Mouse (Mus musculus) CH12.LX (cell line): ENCODE data around the gene Mmrn1. TPM values are rescaled to one million over a fixed set of nuclear protein-coding genes. Genes with fewer than 3 reads are reported as not detected.

ENCODE experiments used
- DNase-seq: peaks from one replicate; pipeline ENCODE4 v3.0.0-alpha.2; 2013; ENCODE audit errors: extremely low read depth
- H3K27ac ChIP-seq: 2 replicates; pipeline ENCODE4 v1.5.1; 2012; ENCODE audit warnings: low read depth, mild to moderate bottlenecking, control low read depth, moderate library complexity; ENCODE audit not compliant: insufficient read depth
- H3K27me3 ChIP-seq: replicated peaks from 2 replicates; pipeline ENCODE3; 2012; ENCODE audit warnings: inconsistent platforms
- H3K36me3 ChIP-seq, 2 experiments: replicated peaks in 1 of 2; 2 replicates each; pipeline versions ENCODE3 to v1.6.1; 2012; ENCODE audit warnings: inconsistent platforms in 1 of 2, low read length in 1 of 2, mild to moderate bottlenecking in 1 of 2, mixed read lengths in 1 of 2, moderate library complexity in 1 of 2; ENCODE audit not compliant: control insufficient read depth in 1 of 2, insufficient read depth in 1 of 2
- H3K4me1 ChIP-seq, 2 experiments: 2 replicates each; pipeline ENCODE4 v1.6.1; 2012; ENCODE audit warnings: inconsistent platforms in 1 of 2, moderate library complexity in 1 of 2; ENCODE audit not compliant: insufficient read depth in 2 of 2, control insufficient read depth in 1 of 2
- H3K4me2 ChIP-seq: 2 replicates; pipeline ENCODE4 v1.6.1; 2012; ENCODE audit warnings: low read depth, mild to moderate bottlenecking, control low read depth; ENCODE audit not compliant: poor library complexity, insufficient read depth, severe bottlenecking
- H3K4me3 ChIP-seq, 3 experiments: fragments of 150-350 bp in 1 of 3; sonication (generic) in 1 of 3; replicated peaks in 1 of 3; 2 replicates each; pipeline versions ENCODE3 to v1.5.1; 2011 to 2012; ENCODE audit warnings: low read depth in 2 of 3, low read length in 2 of 3, mild to moderate bottlenecking in 2 of 3, moderate library complexity in 2 of 3, control low read depth in 1 of 3, improper control_type of control experiment in 1 of 3, inconsistent platforms in 1 of 3, mixed read lengths in 1 of 3; ENCODE audit not compliant: poor library complexity in 1 of 3
- H3K79me2 ChIP-seq: replicated peaks from 2 replicates; pipeline ENCODE4 v1.6.1; 2012; ENCODE audit warnings: mild to moderate bottlenecking, moderate library complexity; ENCODE audit not compliant: control insufficient read depth, poor library complexity, insufficient read depth, severe bottlenecking; ENCODE audit errors: extremely low read depth
- H3K9ac ChIP-seq: 2 replicates; pipeline ENCODE4 v1.6.1; 2012; ENCODE audit warnings: low read depth, mild to moderate bottlenecking, control low read depth, moderate library complexity; ENCODE audit not compliant: insufficient read depth
- H3K9me3 ChIP-seq: replicated peaks from 2 replicates; pipeline ENCODE3; 2012; ENCODE audit warnings: low read length, inconsistent platforms, mixed read lengths
- BHLHE40 ChIP-seq: IDR thresholded peaks from 2 replicates; pipeline ENCODE4 v1.6.1; 2011; ENCODE audit warnings: mild to moderate bottlenecking, low read depth, low read length, improper control_type of control experiment
- CHD1 ChIP-seq: IDR thresholded peaks from 2 replicates; pipeline ENCODE4 v1.6.1; 2012; ENCODE audit warnings: low read depth, low read length, improper control_type of control experiment, inconsistent platforms
- E2F4 ChIP-seq: IDR thresholded peaks from 2 replicates; pipeline ENCODE4 v1.6.1; 2011; ENCODE audit warnings: low read depth, low read length, improper control_type of control experiment; ENCODE audit not compliant: insufficient replicate concordance
- ELF1 ChIP-seq: IDR thresholded peaks from 2 replicates; pipeline ENCODE4 v1.6.1; 2014; ENCODE audit warnings: low read depth, mild to moderate bottlenecking, inconsistent platforms, low read length, improper control_type of control experiment
- EP300 ChIP-seq: IDR thresholded peaks from 2 replicates; pipeline ENCODE4 v1.6.1; 2011; ENCODE audit warnings: low read length, improper control_type of control experiment
- ETS1 ChIP-seq: conservative IDR thresholded peaks from 2 replicates; pipeline ENCODE4 v1.6.1; 2012; ENCODE audit warnings: low read depth, mild to moderate bottlenecking, inconsistent platforms, low read length, improper control_type of control experiment, moderate library complexity
- GABPA ChIP-seq: IDR thresholded peaks from 2 replicates; pipeline ENCODE4 v1.6.1; 2012; ENCODE audit warnings: low read depth, low read length, improper control_type of control experiment, inconsistent platforms; ENCODE audit not compliant: insufficient replicate concordance
- IRF4 ChIP-seq: IDR thresholded peaks from 2 replicates; pipeline ENCODE4 v1.6.1; 2014; ENCODE audit warnings: low read depth, mild to moderate bottlenecking, inconsistent platforms, low read length, improper control_type of control experiment
- JUN ChIP-seq: IDR thresholded peaks from 2 replicates; pipeline ENCODE4 v1.6.1; 2011; ENCODE audit warnings: low read depth, mild to moderate bottlenecking, low read length, improper control_type of control experiment, moderate library complexity; ENCODE audit not compliant: insufficient read depth
- JUND ChIP-seq: conservative IDR thresholded peaks from 2 replicates; pipeline ENCODE4 v1.6.1; 2011; ENCODE audit warnings: low read depth, low read length, improper control_type of control experiment
- KAT2A ChIP-seq: IDR thresholded peaks from 2 replicates; pipeline ENCODE4 v1.6.1; 2012; ENCODE audit warnings: low read length, improper control_type of control experiment, inconsistent platforms; ENCODE audit not compliant: insufficient replicate concordance
- MAFK ChIP-seq: IDR thresholded peaks from 2 replicates; pipeline ENCODE4 v1.6.1; 2011; ENCODE audit warnings: low read length, improper control_type of control experiment; ENCODE audit not compliant: insufficient replicate concordance
- MAX ChIP-seq: IDR thresholded peaks from 2 replicates; pipeline ENCODE4 v1.6.1; 2011; ENCODE audit warnings: low read length, improper control_type of control experiment
- MAZ ChIP-seq: IDR thresholded peaks from 2 replicates; pipeline ENCODE4 v1.6.1; 2012; ENCODE audit warnings: low read depth, mild to moderate bottlenecking, inconsistent platforms, low read length, improper control_type of control experiment, moderate library complexity
- MEF2A ChIP-seq: IDR thresholded peaks from 2 replicates; pipeline ENCODE4 v1.6.1; 2014; ENCODE audit warnings: low read depth, mild to moderate bottlenecking, inconsistent platforms, low read length, improper control_type of control experiment, borderline replicate concordance
- MXI1 ChIP-seq: IDR thresholded peaks from 2 replicates; pipeline ENCODE4 v1.6.1; 2011; ENCODE audit warnings: mild to moderate bottlenecking, low read depth, low read length, improper control_type of control experiment
- NELFE ChIP-seq: IDR thresholded peaks from 2 replicates; pipeline ENCODE4 v1.6.1; 2011; ENCODE audit warnings: low read depth, low read length, improper control_type of control experiment
- NRF1 ChIP-seq: IDR thresholded peaks from 2 replicates; pipeline ENCODE4 v1.6.1; 2014; ENCODE audit warnings: low read depth, mild to moderate bottlenecking, inconsistent platforms, low read length, improper control_type of control experiment, moderate library complexity
- PAX5 ChIP-seq: IDR thresholded peaks from 2 replicates; pipeline ENCODE4 v1.6.1; 2012; ENCODE audit warnings: low read length, inconsistent platforms, mixed read lengths
- POLR2AphosphoS2 ChIP-seq: IDR thresholded peaks from 2 replicates; pipeline ENCODE4 v1.6.1; 2011; ENCODE audit warnings: low read depth, low read length, improper control_type of control experiment
- RAD21 ChIP-seq: IDR thresholded peaks from 2 replicates; pipeline ENCODE4 v1.6.1; 2011; ENCODE audit warnings: low read depth, mild to moderate bottlenecking, low read length, improper control_type of control experiment, moderate library complexity
- RCOR1 ChIP-seq: conservative IDR thresholded peaks from 2 replicates; pipeline ENCODE4 v1.6.1; 2012; ENCODE audit warnings: low read depth, mild to moderate bottlenecking, inconsistent platforms, low read length, improper control_type of control experiment
- TBP ChIP-seq: conservative IDR thresholded peaks from 2 replicates; pipeline ENCODE4 v1.6.1; 2011; ENCODE audit warnings: low read depth, low read length, improper control_type of control experiment
- TCF12 ChIP-seq: IDR thresholded peaks from 2 replicates; pipeline ENCODE4 v1.6.1; 2014; ENCODE audit warnings: low read depth, mild to moderate bottlenecking, inconsistent platforms, low read length, improper control_type of control experiment
- UBTF ChIP-seq: IDR thresholded peaks from 2 replicates; pipeline ENCODE4 v1.6.1; 2012; ENCODE audit warnings: low read depth, mild to moderate bottlenecking, inconsistent platforms, low read length, improper control_type of control experiment, moderate library complexity
- USF1 ChIP-seq: IDR thresholded peaks from 2 replicates; pipeline ENCODE4 v1.6.1; 2014; ENCODE audit warnings: low read depth, mild to moderate bottlenecking, inconsistent platforms, low read length, improper control_type of control experiment
- USF2 ChIP-seq: conservative IDR thresholded peaks from 2 replicates; pipeline ENCODE4 v1.6.1; 2011; ENCODE audit warnings: low read depth, low read length, improper control_type of control experiment
- ZKSCAN1 ChIP-seq: IDR thresholded peaks from 2 replicates; pipeline ENCODE4 v1.6.1; 2012; ENCODE audit warnings: low read depth, inconsistent platforms, low read length, improper control_type of control experiment, borderline replicate concordance
- ZMIZ1 ChIP-seq: IDR thresholded peaks from 2 replicates; pipeline ENCODE4 v1.6.1; 2012; ENCODE audit warnings: low read depth, mild to moderate bottlenecking, inconsistent platforms, low read length, improper control_type of control experiment
- dilution Hi-C: fragments of 300-500 bp; cut with MboI; formaldehyde crosslinking; loops from 2 replicates; pipeline ENCODE4 v1.14.3; 2020; ENCODE audit warnings: low sequenced_read_pairs; ENCODE audit not compliant: extremely low pct_unique_long_range_greater_than_20kb, extremely low pct_ligation_motif_present
- in situ Hi-C: fragments of 300-500 bp; cut with MboI; formaldehyde crosslinking; loops from 3 replicates; pipeline ENCODE4 v1.14.3; 2019; ENCODE audit warnings: low sequenced_read_pairs, low pct_ligation_motif_present, low pct_unique_long_range_greater_than_20kb, mixed read lengths
- polyA plus RNA-seq: library from polyadenylated mRNA; unstranded; fragments of >175 nt; gene quantifications from 2 replicates; pipeline ENCODE4 v1.2.1, GENCODE M21; 2012; ENCODE audit warnings: low read depth; ENCODE audit not compliant: insufficient read length
- total RNA-seq, 2 experiments: library from RNA; depleted of rRNA; stranded (reverse); fragments of 300-350 nt in 1 of 2; fragments of >200 nt in 1 of 2; gene quantifications; 2 replicates each; pipeline ENCODE4 v1.2.3; 2012 to 2014

Gene Mmrn1
- total and polyA plus RNA-seq, 3 experiments = not detected

- Histone ChIP-seq H3K4me3 (no peak overlapping the region), H3K79me2 (no peaks in the 10 kb centered on the region), H3K36me3 (no peaks in the 10 kb centered on the region), H3K27me3 (no peaks in the 10 kb centered on the region), H3K27ac (no peak overlapping the region), H3K4me2 (no peak overlapping the region), H3K9me3 (peaks cover 27% of the 10 kb centered on the region), H3K9ac (no peak overlapping the region), H3K4me1 (no peaks in the 10 kb centered on the region)
- dilution Hi-C loops = no loop called here
- no peak for DNase-seq
- in situ Hi-C loops = no loop called here
- TF ChIP-seq MAZ = no peak
- TF ChIP-seq MAX = no peak
- TF ChIP-seq ZKSCAN1 = no peak
- no peak for TF ChIP-seq E2F4
- TF ChIP-seq USF2 = no peak
- TF ChIP-seq RCOR1 = no peak
- no peak for TF ChIP-seq TCF12
- TF ChIP-seq KAT2A = no peak
- TF ChIP-seq POLR2AphosphoS2 = no peak
- TF ChIP-seq UBTF = no peak
- no peak for TF ChIP-seq ETS1
- TF ChIP-seq RAD21 = no peak
- no peak for TF ChIP-seq MAFK
- TF ChIP-seq MEF2A = no peak
- TF ChIP-seq CHD1 = no peak
- no peak for TF ChIP-seq PAX5
- TF ChIP-seq JUN = no peak
- no peak for TF ChIP-seq EP300
- TF ChIP-seq BHLHE40 = no peak
These were observed 39.0 kb downstream of the Mmrn1 start for GRCm38 (mm10) chr6:60963726-60964125.

GRCm38 (mm10) chr6:60966931-60967330 is 42.2 kb downstream of the Mmrn1 start:
- Histone ChIP-seq H3K27me3 (no peaks in the 10 kb centered on the region), H3K4me1 (no peaks in the 10 kb centered on the region), H3K79me2 (no peaks in the 10 kb centered on the region), H3K9ac (no peak overlapping the region), H3K9me3 (peaks cover 36% of the 10 kb centered on the region), H3K36me3 (no peaks in the 10 kb centered on the region), H3K4me2 (no peak overlapping the region), H3K4me3 (no peak overlapping the region), H3K27ac (no peak overlapping the region)
- no peak for DNase-seq
- in situ Hi-C loops (no loop called here), dilution Hi-C loops (no loop called here)
- TF ChIP-seq MEF2A = no peak
- no peak for TF ChIP-seq TBP
- TF ChIP-seq JUN = no peak
- TF ChIP-seq IRF4 = no peak
- no peak for TF ChIP-seq MXI1
- no peak for TF ChIP-seq RAD21
- TF ChIP-seq POLR2AphosphoS2 = no peak
- TF ChIP-seq USF1 = no peak
- no peak for TF ChIP-seq NELFE
- TF ChIP-seq CHD1 = no peak
- TF ChIP-seq ETS1 = no peak
- no peak for TF ChIP-seq ELF1
- TF ChIP-seq NRF1 = no peak
- TF ChIP-seq GABPA = no peak
- TF ChIP-seq JUND = no peak
- no peak for TF ChIP-seq ZMIZ1
- TF ChIP-seq MAFK = no peak
